Mouse (Mus musculus) midbrain, embryonic 16.5 days (tissue): ENCODE data around the gene Pmp22. TPM values are rescaled to one million over a fixed set of nuclear protein-coding genes. Genes with fewer than 3 reads are reported as not detected.

Experiments
- ATAC-seq: fragments of 200-750 bp; cut with Nextera tagmentation; 2 replicates; pipeline ENCODE4 v1.8.0; 2017; ENCODE audit warnings: moderate TSS enrichment
- H3K27ac ChIP-seq: fragments of 300-500 bp; sonication (generic); 2 replicates; pipeline ENCODE4 v1.5.1; 2014; ENCODE audit warnings: mild to moderate bottlenecking, low read length, mixed read lengths
- H3K27me3 ChIP-seq: fragments of 300-500 bp; sonication (generic); 2 replicates; pipeline ENCODE4 v1.6.1; 2014; ENCODE audit warnings: low read depth, low read length, mixed read lengths; ENCODE audit not compliant: control insufficient read depth, insufficient read depth
- H3K36me3 ChIP-seq: fragments of 300-500 bp; sonication (generic); 2 replicates; pipeline ENCODE4 v1.6.1; 2014; ENCODE audit warnings: mild to moderate bottlenecking, low read length, moderate library complexity, mixed read lengths; ENCODE audit not compliant: control insufficient read depth, insufficient read depth
- H3K4me1 ChIP-seq: fragments of 300-500 bp; sonication (generic); 2 replicates; pipeline ENCODE4 v1.6.1; 2014; ENCODE audit warnings: mild to moderate bottlenecking, low read length, mixed read lengths; ENCODE audit not compliant: control insufficient read depth, insufficient read depth
- H3K4me2 ChIP-seq: fragments of 300-500 bp; sonication (generic); 2 replicates; pipeline ENCODE4 v1.6.1; 2014; ENCODE audit warnings: mild to moderate bottlenecking, low read length, mixed read lengths
- H3K4me3 ChIP-seq: fragments of 300-500 bp; sonication (generic); 2 replicates; pipeline ENCODE4 v1.5.1; 2014; ENCODE audit warnings: low read depth, mild to moderate bottlenecking, low read length, moderate library complexity, mixed read lengths
- H3K9ac ChIP-seq: fragments of 300-500 bp; sonication (generic); 2 replicates; pipeline ENCODE4 v1.6.1; 2014; ENCODE audit warnings: low read depth, low read length, mixed read lengths
- H3K9me3 ChIP-seq: fragments of 300-500 bp; sonication (generic); replicated peaks from 2 replicates; pipeline ENCODE4 v1.6.1; 2014; ENCODE audit warnings: mild to moderate bottlenecking, low read length, mixed read lengths; ENCODE audit not compliant: control insufficient read depth, poor library complexity, severe bottlenecking
- WGBS: fragments of 180-500 bp; shearing (Covaris S2); extraction: QIAGEN DNeasy Blood & Tissue Kit; methylation state at CpG from one replicate; pipeline ENCODE4 v1.1.7; 2014; 5-methylcytosine and 5-hydroxymethylcytosine counted together
- polyA plus RNA-seq: library from polyadenylated mRNA; unstranded; fragments of >200 nt; fragmentation: Nextera tagmentation; extraction: Ambion mirVana; gene quantifications from 2 replicates; pipeline ENCODE4 v1.2.1, GENCODE M21; 2015

Gene Pmp22
- polyA plus RNA-seq, 1 experiment from 2014 or later = 23.6 TPM

GRCm38 (mm10) chr11:63131001-63131692 lies 2.4 kb downstream of the Pmp22 start:
- Histone ChIP-seq H3K4me3 (peak overlapping the region; percentile 51), H3K27me3 (peaks cover 48% of the 10 kb centered on the region), H3K27ac (no peak overlapping the region), H3K4me2 (peak overlapping the region; percentile 91), H3K9ac (no peak overlapping the region), H3K4me1 (peaks cover 21% of the 10 kb centered on the region), H3K9me3 (no peaks in the 10 kb centered on the region), H3K36me3 (no peaks in the 10 kb centered on the region)
- 4% methylated on average over 33 of the region's 33 CpGs for WGBS
- ATAC-seq = no peak

- WGBS = 10% methylated on average over 11 of the region's 11 CpGs
- H3K4me1 ChIP-seq = peaks cover 21% of the 10 kb centered on the region
- no peaks in the 10 kb centered on the region for H3K9me3 ChIP-seq
- H3K36me3 ChIP-seq = no peaks in the 10 kb centered on the region
- H3K27ac ChIP-seq = no peak overlapping the region
- peak overlapping the region; percentile 51 for H3K4me3 ChIP-seq
- H3K9ac ChIP-seq = no peak overlapping the region
- peaks cover 48% of the 10 kb centered on the region for H3K27me3 ChIP-seq
- H3K4me2 ChIP-seq = peak overlapping the region; percentile 91
- ATAC-seq = no peak
These were observed 2.9 kb downstream of the Pmp22 start for GRCm38 (mm10) chr11:63131693-63132040.

- Histone ChIP-seq H3K27ac (peak overlapping the region; percentile 60), H3K9me3 (no peaks in the 10 kb centered on the region), H3K9ac (peak overlapping the region; percentile 73), H3K4me1 (peaks cover 21% of the 10 kb centered on the region), H3K4me2 (peak overlapping the region; percentile 91), H3K27me3 (peaks cover 48% of the 10 kb centered on the region), H3K36me3 (no peaks in the 10 kb centered on the region), H3K4me3 (peak overlapping the region; percentile 51)
- under 1% methylated on average over 11 of the region's 11 CpGs for whole genome bisulfite sequencing
- ATAC-seq = no peak
These were observed 3.3 kb downstream of the Pmp22 start for GRCm38 (mm10) chr11:63132151-63132500.

- WGBS = under 1% methylated on average over 64 of the region's 66 CpGs
- H3K9ac ChIP-seq = peak overlapping the region; percentile 73
- peak; percentile 40 for ATAC-seq
- H3K4me1 ChIP-seq = peaks cover 21% of the 10 kb centered on the region
- H3K27ac ChIP-seq = peak overlapping the region; percentile 60
- H3K4me2 ChIP-seq = peak overlapping the region; percentile 91
- H3K4me3 ChIP-seq = peak overlapping the region; percentile 51
- H3K36me3 ChIP-seq = no peaks in the 10 kb centered on the region
- H3K9me3 ChIP-seq = no peaks in the 10 kb centered on the region
- H3K27me3 ChIP-seq = peaks cover 48% of the 10 kb centered on the region
These were observed 4.0 kb downstream of the Pmp22 start for GRCm38 (mm10) chr11:63132501-63133435.

GRCm38 (mm10) chr11:63134021-63134420 lies 5.2 kb downstream of the Pmp22 start:
- no peak overlapping the region for H3K4me3 ChIP-seq
- WGBS = 88% methylated on average over 4 of the region's 5 CpGs
- no peak for ATAC-seq
- H3K4me2 ChIP-seq = no peak overlapping the region
- peaks cover 45% of the 10 kb centered on the region for H3K27me3 ChIP-seq
- no peak overlapping the region for H3K9ac ChIP-seq
- peaks cover 21% of the 10 kb centered on the region for H3K4me1 ChIP-seq
- H3K9me3 ChIP-seq = no peaks in the 10 kb centered on the region
- H3K36me3 ChIP-seq = no peaks in the 10 kb centered on the region
- no peak overlapping the region for H3K27ac ChIP-seq

GRCm38 (mm10) chr11:63134742-63135482 lies 6.1 kb downstream of the Pmp22 start:
- no peak overlapping the region for H3K4me3 ChIP-seq
- H3K4me2 ChIP-seq = no peak overlapping the region
- H3K4me1 ChIP-seq = peaks cover 21% of the 10 kb centered on the region
- H3K27ac ChIP-seq = no peak overlapping the region
- ATAC-seq = no peak
- H3K9me3 ChIP-seq = no peaks in the 10 kb centered on the region
- peaks cover 38% of the 10 kb centered on the region for H3K27me3 ChIP-seq
- no peaks in the 10 kb centered on the region for H3K36me3 ChIP-seq
- WGBS = 71% methylated on average over 15 of the region's 15 CpGs
- no peak overlapping the region for H3K9ac ChIP-seq

GRCm38 (mm10) chr11:63135622-63136021 lies 6.8 kb downstream of the Pmp22 start:
- 2% methylated on average over 8 of the region's 8 CpGs for WGBS
- peak; percentile 72 for ATAC-seq

GRCm38 (mm10) chr11:63136205-63136604 lies 7.4 kb downstream of the Pmp22 start:
- WGBS = 84% methylated on average over 6 of the region's 6 CpGs

More at GRCm38 (mm10) chr11:63135622-63136021, 6.8 kb downstream of the Pmp22 start:
- no peaks in the 10 kb centered on the region for H3K9me3 ChIP-seq
- H3K9ac ChIP-seq = no peak overlapping the region
- no peak overlapping the region for H3K4me2 ChIP-seq
- H3K27me3 ChIP-seq = peaks cover 34% of the 10 kb centered on the region
- H3K27ac ChIP-seq = no peak overlapping the region
- peaks cover 21% of the 10 kb centered on the region for H3K4me1 ChIP-seq
- H3K36me3 ChIP-seq = no peaks in the 10 kb centered on the region
- no peak overlapping the region for H3K4me3 ChIP-seq

More at GRCm38 (mm10) chr11:63136205-63136604, 7.4 kb downstream of the Pmp22 start:
- Histone ChIP-seq H3K27me3 (peaks cover 28% of the 10 kb centered on the region), H3K9ac (no peak overlapping the region), H3K4me3 (no peak overlapping the region), H3K36me3 (no peaks in the 10 kb centered on the region), H3K9me3 (no peaks in the 10 kb centered on the region), H3K4me1 (peaks cover 16% of the 10 kb centered on the region), H3K27ac (no peak overlapping the region), H3K4me2 (no peak overlapping the region)
- no peak for ATAC-seq
